ENCODE assay signal across 23 mouse cellular contexts in the genomic region with DNA sequence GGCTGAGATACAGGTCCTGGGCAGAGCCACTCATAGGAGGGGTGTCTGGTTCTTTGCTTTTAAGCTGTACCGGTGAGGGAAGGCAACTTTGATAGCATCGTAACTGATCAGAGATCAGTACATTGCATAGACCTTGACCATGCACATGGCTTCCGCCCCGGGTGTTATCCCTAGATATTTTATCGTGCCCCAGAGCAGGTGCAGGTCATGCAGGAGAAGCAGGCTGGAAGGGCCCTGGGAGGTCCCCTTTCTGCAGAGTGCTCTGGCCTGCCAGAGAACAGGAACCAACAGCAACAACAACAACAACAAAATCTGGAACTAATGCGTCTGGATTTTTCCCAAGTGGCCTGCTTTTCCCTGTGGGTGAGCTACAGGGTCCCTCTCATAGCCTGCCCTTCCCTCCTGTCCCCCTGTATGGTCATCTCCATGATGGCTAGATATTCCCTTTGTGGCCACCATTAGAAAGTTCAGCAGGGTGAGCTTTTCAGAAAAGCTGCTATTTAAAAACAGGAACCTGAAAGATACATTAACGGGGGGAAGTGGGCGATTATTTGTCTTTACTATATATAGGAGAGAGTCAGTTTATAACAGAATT.
DNase-seq lines count a peak whose midpoint lies in the region; ATAC-seq and TF ChIP-seq lines count a peak whose summit lies in the region.
"Had no signal": no experiment of that assay in that cellular context is flagged by ENCODE, and none has a peak within 500 bp of the region (broad histone marks: within the 10 kb centered on the region; RNA-seq: fewer than 3 reads in every experiment).

No protein-coding gene starts in this region.

- H3K4me1 ChIP-seq in kidney, embryonic 15.5 days: peaks cover 52% of the 10 kb centered on the region
- peaks cover 80% of the 10 kb centered on the region for H3K4me1 ChIP-seq in E14TG2a.4 (replicated peaks; ENCODE audit: low read depth, low read length)
- peaks cover 7% of the 10 kb centered on the region for H3K4me1 ChIP-seq in bone marrow, adult 2 months (ENCODE audit: control insufficient read depth, insufficient read depth, low read length)
- peaks cover 47% of the 10 kb centered on the region for H3K4me1 ChIP-seq in embryonic facial prominence, embryonic 10.5 days

- no peak for TF ChIP-seq CTCF in E14TG2a.4 (conservative IDR thresholded peaks at IDR 0.05; ENCODE audit: low read length)
- TF ChIP-seq CTCF in bone marrow, adult 2 months (IDR thresholded peaks at IDR 0.05; ENCODE audit: control insufficient read depth, insufficient read depth, low read length): no peak

- no peak overlapping the region for H3K4me3 ChIP-seq in kidney, embryonic 15.5 days (replicated peaks)
- H3K4me3 ChIP-seq in E14TG2a.4 (replicated peaks; ENCODE audit: low read length): peak overlapping the region; percentile 74
- H3K4me3 ChIP-seq in bone marrow, adult 2 months (replicated peaks; ENCODE audit: control insufficient read depth, low read depth, low read length): no peak overlapping the region
- no peak overlapping the region for H3K4me3 ChIP-seq in embryonic facial prominence, embryonic 10.5 days
- H3K4me3 ChIP-seq: limb, embryonic 12.5 days; liver, embryonic 13.5 days; megakaryocyte, embryonic 14.5 days; neural tube, embryonic 15.5 days had no signal

- TF ChIP-seq POLR2A in bone marrow, adult 2 months (IDR thresholded peaks at IDR 0.05; ENCODE audit: borderline replicate concordance, control insufficient read depth, low read depth, low read length): no peak

- peak overlapping the region; percentile 43; the same call in 1 of the 2 replicates for H3K27ac ChIP-seq in kidney, embryonic 15.5 days
- peak overlapping the region; percentile 75 for H3K27ac ChIP-seq in bone marrow, adult 2 months (ENCODE audit: control insufficient read depth, insufficient read depth, low read depth, low read length, poor library complexity)
- no peak overlapping the region for H3K27ac ChIP-seq in embryonic facial prominence, embryonic 10.5 days (replicated peaks)
- H3K27ac ChIP-seq: limb, embryonic 12.5 days; liver, embryonic 13.5 days; neural tube, embryonic 15.5 days had no signal

- no peak overlapping the region for H3K4me2 ChIP-seq in kidney, embryonic 15.5 days
- H3K4me2 ChIP-seq: limb, embryonic 12.5 days; liver, embryonic 13.5 days; neural tube, embryonic 15.5 days had no signal

- WGBS in kidney, embryonic 15.5 days: 79% methylated on average over 8 of the region's 8 CpGs
- 34% methylated on average over 8 of the region's 8 CpGs for WGBS in bone marrow, adult 2 months
- WGBS in embryonic facial prominence, embryonic 10.5 days: 90% methylated on average over 8 of the region's 8 CpGs

- H3K36me3 ChIP-seq in kidney, embryonic 15.5 days: no peaks in the 10 kb centered on the region
- peaks cover 37% of the 10 kb centered on the region for H3K36me3 ChIP-seq in E14TG2a.4 (ENCODE audit: insufficient read depth, low read length)
- H3K36me3 ChIP-seq in embryonic facial prominence, embryonic 10.5 days (replicated peaks): no peaks in the 10 kb centered on the region
- H3K36me3 ChIP-seq: G1E; limb, embryonic 12.5 days; liver, embryonic 13.5 days; neural tube, embryonic 15.5 days had no signal

- H3K27me3 ChIP-seq in kidney, embryonic 15.5 days: no peaks in the 10 kb centered on the region
- H3K27me3 ChIP-seq in E14TG2a.4 (ENCODE audit: insufficient read depth, low read length): no peaks in the 10 kb centered on the region
- peaks cover 16% of the 10 kb centered on the region; the same call in 1 of the 2 replicates for H3K27me3 ChIP-seq in embryonic facial prominence, embryonic 10.5 days (replicated peaks; ENCODE audit: low read depth, poor library complexity, severe bottlenecking)
- H3K27me3 ChIP-seq: limb, embryonic 12.5 days; neural tube, embryonic 15.5 days had no signal

- DNase-seq in kidney, postnatal 25 days: no peak
- DNase-seq in right cerebral cortex, postnatal 36 days (ENCODE audit: low spot score in 2 of 2): no peak
- no peak for DNase-seq in embryonic facial prominence, embryonic 10.5 days (ENCODE audit: low spot score)
- no peak for DNase-seq in frontal cortex, postnatal 14 days (ENCODE audit: low spot score in 2 of 2)
- DNase-seq: adrenal gland, postnatal 10 days; cerebellum, adult 8-10 months; liver, embryonic 13.5 days; midbrain, embryonic 14.5 days; retina, postnatal 1 day; spleen, adult 18-20 months; thymus, postnatal 25 days had no signal

- no peak overlapping the region for H3K9ac ChIP-seq in kidney, embryonic 15.5 days
- H3K9ac ChIP-seq: limb, embryonic 12.5 days; liver, embryonic 13.5 days; neural tube, embryonic 15.5 days had no signal

- no peaks in the 10 kb centered on the region for H3K9me3 ChIP-seq in kidney, embryonic 15.5 days (replicated peaks)
- no peaks in the 10 kb centered on the region for H3K9me3 ChIP-seq in E14TG2a.4 (ENCODE audit: low read length)
- no peaks in the 10 kb centered on the region for H3K9me3 ChIP-seq in embryonic facial prominence, embryonic 10.5 days
- H3K9me3 ChIP-seq: G1E; limb, embryonic 12.5 days; liver, embryonic 13.5 days; megakaryocyte, embryonic 14.5 days; neural tube, embryonic 15.5 days had no signal

- ATAC-seq in kidney, embryonic 15.5 days (replicated peaks; ENCODE audit: low FRiP score): no peak
- peak; percentile 39; the same call in 1 of the 2 replicates for ATAC-seq in megakaryocyte, adult 5-6 weeks (ENCODE audit: poor library complexity, severe bottlenecking)
- ATAC-seq: activated CD4-positive, CD25-positive, alpha-beta regulatory T cell, adult 4 months; forebrain, embryonic 14.5 days; hindbrain, embryonic 16.5 days; intestine, postnatal 0 days had no signal
